Mouse (Mus musculus): Measurements from ENCODE around the gene Srebf2.
A peak's percentile ranks its signal among the peaks of the same experiment; 100 is the strongest.

Srebf2 gene

GRCm38 (mm10) chr15:82182311-82182710, 35.3 kb downstream of the Srebf2 start:
- DNase-seq (ENCODE audit: low spot score) = no peak

DNA sequence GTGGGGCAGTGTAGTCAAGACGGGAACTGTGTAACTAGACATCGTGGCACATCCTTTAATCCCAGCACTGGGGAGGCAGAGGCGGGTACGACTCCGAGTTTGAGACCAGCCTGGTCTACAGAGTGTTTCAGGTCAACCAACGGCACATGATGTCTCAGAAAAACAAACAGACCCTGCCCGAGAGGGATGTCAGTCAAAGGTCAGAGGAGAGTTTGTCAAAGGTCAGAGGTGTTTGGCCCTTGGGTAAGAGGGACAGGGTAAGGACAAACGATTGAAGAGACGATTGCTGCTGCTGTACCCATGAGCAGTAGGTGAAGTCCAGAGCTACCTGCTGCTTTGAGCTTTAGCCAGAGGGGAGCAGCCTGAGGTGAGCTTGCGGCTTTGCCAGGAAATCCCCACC, 36.6 kb downstream of the Srebf2 start:
- no peak for DNase-seq (ENCODE audit: low spot score)

GRCm38 (mm10) chr15:82184183-82184582, 37.2 kb downstream of the Srebf2 start:
- DNase-seq (ENCODE audit: low spot score) = peak; percentile 80

- DNase-seq (ENCODE audit: low spot score) = peak; percentile 26
Measured at GRCm38 (mm10) chr15:82184656-82185055, 37.7 kb downstream of the Srebf2 start.

- no peak for DNase-seq (ENCODE audit: low spot score)
Measured at GRCm38 (mm10) chr15:82185062-82185783, 38.2 kb downstream of the Srebf2 start.

- peak; percentile 78 for DNase-seq (ENCODE audit: low spot score)
Measured at GRCm38 (mm10) chr15:82186131-82186530, 39.1 kb downstream of the Srebf2 start.

DNA sequence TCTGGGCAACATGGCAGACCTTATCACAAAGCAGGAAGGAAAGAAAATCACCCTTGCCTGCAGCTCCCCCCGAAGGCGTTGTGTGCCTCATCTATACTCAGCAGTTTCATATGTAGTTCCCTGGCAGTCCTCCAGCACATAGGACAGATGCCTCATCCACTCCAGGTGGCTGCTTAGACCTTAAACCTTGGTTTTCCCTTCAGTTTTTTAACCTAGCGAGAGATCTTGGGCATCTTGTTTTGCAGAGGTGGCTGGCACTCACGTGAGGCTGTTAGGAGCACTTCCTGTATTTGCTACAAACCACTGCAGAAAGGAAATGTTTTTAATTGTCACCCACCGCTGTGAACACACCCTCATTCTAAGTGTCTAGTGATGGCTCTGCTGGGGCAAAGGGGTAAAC, 40.0 kb downstream of the Srebf2 start:
- peak; percentile 44 for DNase-seq (ENCODE audit: low spot score)

GRCm38 (mm10) chr15:82187401-82187800, 40.4 kb downstream of the Srebf2 start:
- no peak for DNase-seq (ENCODE audit: low spot score)

DNA sequence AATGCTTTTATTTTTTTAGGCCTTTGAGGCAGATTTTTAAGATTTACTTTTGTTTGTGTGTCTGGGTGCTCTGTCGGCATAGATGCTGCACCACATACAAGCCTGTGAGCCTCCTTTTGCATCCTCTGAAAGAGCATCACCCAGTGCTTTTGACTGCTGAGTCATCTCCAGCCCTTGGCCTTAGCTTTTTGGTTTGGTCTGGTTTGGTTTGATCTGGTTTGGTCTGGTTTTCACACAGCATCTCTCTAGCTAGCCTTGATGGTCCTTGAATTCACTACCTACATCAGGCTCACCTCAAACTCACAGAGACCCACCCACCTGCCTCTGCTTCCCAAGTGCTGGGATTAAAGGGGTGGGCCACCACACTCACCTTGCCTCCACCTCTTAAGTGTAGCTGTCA, 40.9 kb downstream of the Srebf2 start:
- DNase-seq (ENCODE audit: low spot score) = peak; percentile 34

- DNase-seq (ENCODE audit: low spot score) = peak; percentile 69
Measured at GRCm38 (mm10) chr15:82188481-82189240, 41.7 kb downstream of the Srebf2 start.

- no peak for DNase-seq (ENCODE audit: low spot score)
Measured at GRCm38 (mm10) chr15:82192617-82193016, 45.6 kb downstream of the Srebf2 start.

GRCm38 (mm10) chr15:82196300-82196699, 49.3 kb downstream of the Srebf2 start:
- DNase-seq (ENCODE audit: low spot score) = no peak

- no peak for DNase-seq (ENCODE audit: low spot score)
Measured at GRCm38 (mm10) chr15:82197246-82197750, 50.3 kb downstream of the Srebf2 start.

- no peak for DNase-seq (ENCODE audit: low spot score)
Measured at GRCm38 (mm10) chr15:82197937-82198336, 51.0 kb downstream of the Srebf2 start.

- no peak for DNase-seq (ENCODE audit: low spot score)
Measured at GRCm38 (mm10) chr15:82198342-82198741, 51.4 kb downstream of the Srebf2 start.

- no peak for DNase-seq (ENCODE audit: low spot score)
Measured at GRCm38 (mm10) chr15:82199546-82199945, 52.6 kb downstream of the Srebf2 start.

- DNase-seq (ENCODE audit: low spot score) = no peak
Measured at GRCm38 (mm10) chr15:82202086-82202485, 55.1 kb downstream of the Srebf2 start.

GRCm38 (mm10) chr15:82203090-82203489, 56.1 kb downstream of the Srebf2 start:
- DNase-seq (ENCODE audit: low spot score) = no peak

GRCm38 (mm10) chr15:82203611-82204351, 56.8 kb downstream of the Srebf2 start:
- DNase-seq (ENCODE audit: low spot score) = no peak

- no peak for DNase-seq (ENCODE audit: low spot score)
Measured at GRCm38 (mm10) chr15:82204680-82205371, 57.8 kb downstream of the Srebf2 start.

- DNase-seq (ENCODE audit: low spot score) = no peak
Measured at GRCm38 (mm10) chr15:82206365-82207104, 59.6 kb downstream of the Srebf2 start.
